Mouse (Mus musculus) forebrain, embryonic 11.5 days (tissue): ENCODE data around the gene Hpn. TPM values are rescaled to one million over a fixed set of nuclear protein-coding genes. Genes with fewer than 3 reads are reported as not detected.

Source experiments
- ATAC-seq: fragments of 200-750 bp; cut with Nextera tagmentation; replicated peaks from 2 replicates; pipeline ENCODE4 v1.8.0; 2017; ENCODE audit warnings: moderate TSS enrichment; ENCODE audit not compliant: low FRiP score
- DNase-seq: peaks from one replicate; pipeline ENCODE4 v3.0.0-alpha.2; 2017; ENCODE audit warnings: low spot score
- H3K27ac ChIP-seq: fragments of 300-500 bp; sonication (generic); 2 replicates; pipeline ENCODE4 v1.5.1; 2014; ENCODE audit warnings: low read depth, low read length
- H3K27me3 ChIP-seq: fragments of 300-500 bp; sonication (generic); 2 replicates; pipeline ENCODE4 v1.6.1; 2014; ENCODE audit warnings: mild to moderate bottlenecking, low read length, mixed read lengths; ENCODE audit not compliant: control insufficient read depth, insufficient read depth
- H3K36me3 ChIP-seq: fragments of 300-500 bp; sonication (generic); 2 replicates; pipeline ENCODE4 v1.6.1; 2014; ENCODE audit warnings: mild to moderate bottlenecking, low read length, moderate library complexity, mixed read lengths; ENCODE audit not compliant: control insufficient read depth, insufficient read depth
- H3K4me1 ChIP-seq: fragments of 300-500 bp; sonication (generic); replicated peaks from 2 replicates; pipeline ENCODE4 v1.6.1; 2014; ENCODE audit warnings: low read length, mixed read lengths; ENCODE audit not compliant: control insufficient read depth, insufficient read depth
- H3K4me2 ChIP-seq: fragments of 300-500 bp; sonication (generic); 2 replicates; pipeline ENCODE4 v1.6.1; 2014; ENCODE audit warnings: low read depth, mild to moderate bottlenecking, low read length, moderate library complexity, mixed read lengths; ENCODE audit not compliant: severe bottlenecking
- H3K4me3 ChIP-seq: fragments of 300-500 bp; sonication (generic); 2 replicates; pipeline ENCODE4 v1.5.1; 2014; ENCODE audit warnings: low read depth, low read length
- H3K9ac ChIP-seq: fragments of 300-500 bp; sonication (generic); 2 replicates; pipeline ENCODE4 v1.6.1; 2014; ENCODE audit warnings: low read length
- H3K9me3 ChIP-seq: fragments of 300-500 bp; sonication (generic); 2 replicates; pipeline ENCODE4 v1.6.1; 2016; ENCODE audit warnings: low read length, mixed read lengths; ENCODE audit not compliant: control insufficient read depth
- whole genome bisulfite sequencing: fragments of 180-500 bp; shearing (Covaris S2); extraction: QIAGEN DNeasy Blood & Tissue Kit; methylation state at CpG from one replicate; pipeline ENCODE4 v1.1.7; 2014; 5-methylcytosine and 5-hydroxymethylcytosine counted together
- polyA plus RNA-seq: library from polyadenylated mRNA; unstranded; fragments of >200 nt; fragmentation: Nextera tagmentation; extraction: Ambion mirVana; gene quantifications from 2 replicates; pipeline ENCODE4 v1.2.1, GENCODE M21; 2014

Gene Hpn
- polyA plus RNA-seq, 1 experiment from 2014 or later, result 0.29 TPM

GRCm38 (mm10) chr7:31119556-31119955 lies 4.5 kb upstream of the Hpn start:
- no peak for ATAC-seq
- Histone ChIP-seq H3K4me3 (no peak overlapping the region), H3K27ac (no peak overlapping the region), H3K27me3 (no peaks in the 10 kb centered on the region; the same call in 1 of the 2 replicates), H3K36me3 (no peaks in the 10 kb centered on the region), H3K4me1 (peaks cover 2% of the 10 kb centered on the region; the same call in 1 of the 2 replicates), H3K4me2 (no peak overlapping the region), H3K9ac (no peak overlapping the region), H3K9me3 (no peaks in the 10 kb centered on the region)
- 86% methylated on average over 5 of the region's 5 CpGs for WGBS
- no peak for DNase-seq

GRCm38 (mm10) chr7:31118486-31118885 lies 3.4 kb upstream of the Hpn start:
- 82% methylated on average over 7 of the region's 7 CpGs for WGBS

GRCm38 (mm10) chr7:31117465-31117864 lies 2.4 kb upstream of the Hpn start:
- 94% methylated on average over 11 of the region's 11 CpGs for WGBS

More at GRCm38 (mm10) chr7:31118486-31118885, 3.4 kb upstream of the Hpn start:
- Histone ChIP-seq H3K36me3 (no peaks in the 10 kb centered on the region), H3K4me1 (peaks cover 2% of the 10 kb centered on the region; the same call in 1 of the 2 replicates), H3K27me3 (no peaks in the 10 kb centered on the region), H3K4me3 (no peak overlapping the region), H3K4me2 (no peak overlapping the region), H3K9ac (no peak overlapping the region), H3K9me3 (no peaks in the 10 kb centered on the region), H3K27ac (no peak overlapping the region)
- DNase-seq (no peak), ATAC-seq (no peak)

GRCm38 (mm10) chr7:31116721-31117145 lies 1.6 kb upstream of the Hpn start:
- H3K27ac ChIP-seq, result no peak overlapping the region
- WGBS, result 32% methylated on average over 16 of the region's 16 CpGs
- no peak for DNase-seq

More at GRCm38 (mm10) chr7:31117465-31117864, 2.4 kb upstream of the Hpn start:
- no peak overlapping the region for H3K27ac ChIP-seq
- ATAC-seq, result no peak
- H3K4me2 ChIP-seq, result no peak overlapping the region
- H3K9ac ChIP-seq, result no peak overlapping the region
- H3K36me3 ChIP-seq, result no peaks in the 10 kb centered on the region
- H3K27me3 ChIP-seq, result no peaks in the 10 kb centered on the region
- no peaks in the 10 kb centered on the region for H3K9me3 ChIP-seq
- no peak for DNase-seq
- peaks cover 2% of the 10 kb centered on the region; the same call in 1 of the 2 replicates for H3K4me1 ChIP-seq
- no peak overlapping the region for H3K4me3 ChIP-seq

GRCm38 (mm10) chr7:31115587-31116043 lies 525 bp upstream of the Hpn start:
- Histone ChIP-seq H3K36me3 (no peaks in the 10 kb centered on the region), H3K27ac (no peak overlapping the region), H3K4me2 (no peak overlapping the region), H3K9me3 (no peaks in the 10 kb centered on the region), H3K9ac (no peak overlapping the region), H3K27me3 (no peaks in the 10 kb centered on the region), H3K4me1 (peaks cover 2% of the 10 kb centered on the region; the same call in 1 of the 2 replicates), H3K4me3 (no peak overlapping the region)
- ATAC-seq (no peak), DNase-seq (no peak)
- WGBS, result 29% methylated on average over 17 of the region's 17 CpGs

More at GRCm38 (mm10) chr7:31116721-31117145, 1.6 kb upstream of the Hpn start:
- H3K36me3 ChIP-seq, result no peaks in the 10 kb centered on the region
- peak; percentile 34; the same call in 1 of the 2 replicates for ATAC-seq
- no peak overlapping the region for H3K4me2 ChIP-seq
- peaks cover 2% of the 10 kb centered on the region; the same call in 1 of the 2 replicates for H3K4me1 ChIP-seq
- no peaks in the 10 kb centered on the region for H3K9me3 ChIP-seq
- no peak overlapping the region for H3K9ac ChIP-seq
- H3K27me3 ChIP-seq, result no peaks in the 10 kb centered on the region
- no peak overlapping the region for H3K4me3 ChIP-seq

GRCm38 (mm10) chr7:31114646-31115045 lies 444 bp downstream of the Hpn start:
- WGBS, result 46% methylated on average over 10 of the region's 10 CpGs
- H3K4me3 ChIP-seq, result no peak overlapping the region
- no peak for ATAC-seq
- H3K4me2 ChIP-seq, result no peak overlapping the region
- no peak overlapping the region for H3K9ac ChIP-seq
- H3K4me1 ChIP-seq, result peaks cover 2% of the 10 kb centered on the region; the same call in 1 of the 2 replicates
- no peak overlapping the region for H3K27ac ChIP-seq
- H3K36me3 ChIP-seq, result no peaks in the 10 kb centered on the region
- no peaks in the 10 kb centered on the region for H3K9me3 ChIP-seq
- DNase-seq, result no peak
- H3K27me3 ChIP-seq, result no peaks in the 10 kb centered on the region

DNA sequence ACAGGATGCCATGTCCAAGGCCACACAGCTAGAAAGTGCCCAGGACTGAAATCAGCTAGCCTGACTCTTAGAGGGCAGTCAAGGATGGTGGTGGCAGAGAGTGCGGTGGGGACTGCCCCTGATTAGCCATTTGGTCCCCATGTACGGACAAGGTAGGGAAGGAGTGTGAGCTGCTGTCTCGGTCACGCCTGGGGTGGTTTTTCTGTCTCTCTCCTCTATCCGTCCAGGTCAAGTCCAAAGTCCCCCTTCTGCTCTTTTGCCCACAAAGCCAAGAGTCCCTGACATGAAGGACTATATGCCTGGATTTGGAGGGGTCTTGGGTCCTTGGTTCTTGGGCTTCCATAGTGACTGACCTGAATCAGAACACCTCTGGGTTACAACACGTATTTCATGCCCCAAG lies 1.3 kb downstream of the Hpn start:
- ATAC-seq (no peak), DNase-seq (no peak)
- peaks cover 2% of the 10 kb centered on the region; the same call in 1 of the 2 replicates for H3K4me1 ChIP-seq
- H3K4me3 ChIP-seq, result no peak overlapping the region
- H3K9me3 ChIP-seq, result no peaks in the 10 kb centered on the region
- no peak overlapping the region for H3K4me2 ChIP-seq
- H3K9ac ChIP-seq, result no peak overlapping the region
- no peaks in the 10 kb centered on the region for H3K27me3 ChIP-seq
- 80% methylated on average over 6 of the region's 6 CpGs for WGBS
- H3K36me3 ChIP-seq, result no peaks in the 10 kb centered on the region
- no peak overlapping the region for H3K27ac ChIP-seq

DNA sequence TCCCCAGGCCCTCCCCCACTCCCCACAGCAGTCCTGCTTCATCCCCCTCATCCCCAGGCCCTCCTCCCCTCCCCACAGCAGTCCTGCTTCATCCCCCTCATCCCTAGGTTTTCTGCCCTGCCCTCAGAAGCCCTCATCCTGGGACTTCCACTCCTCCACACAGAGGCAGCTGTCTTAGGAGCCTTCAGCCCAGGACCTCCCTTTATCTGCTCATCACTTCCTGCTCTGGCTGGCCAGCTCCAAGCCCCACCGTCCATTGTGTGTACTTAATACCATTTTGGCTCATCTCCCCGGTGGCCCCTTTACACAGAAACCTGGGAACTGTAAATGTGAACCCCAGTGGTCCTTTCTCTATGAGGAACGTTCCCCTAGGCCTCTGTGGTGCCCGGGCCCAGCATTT lies 3.1 kb downstream of the Hpn start:
- 26% methylated on average over 4 of the region's 4 CpGs for WGBS
- no peak overlapping the region for H3K4me2 ChIP-seq
- ATAC-seq (no peak), DNase-seq (no peak)
- no peaks in the 10 kb centered on the region for H3K36me3 ChIP-seq
- no peak overlapping the region for H3K4me3 ChIP-seq
- no peak overlapping the region for H3K27ac ChIP-seq
- H3K9me3 ChIP-seq, result no peaks in the 10 kb centered on the region
- H3K27me3 ChIP-seq, result no peaks in the 10 kb centered on the region
- peaks cover 2% of the 10 kb centered on the region; the same call in 1 of the 2 replicates for H3K4me1 ChIP-seq
- no peak overlapping the region for H3K9ac ChIP-seq

DNA sequence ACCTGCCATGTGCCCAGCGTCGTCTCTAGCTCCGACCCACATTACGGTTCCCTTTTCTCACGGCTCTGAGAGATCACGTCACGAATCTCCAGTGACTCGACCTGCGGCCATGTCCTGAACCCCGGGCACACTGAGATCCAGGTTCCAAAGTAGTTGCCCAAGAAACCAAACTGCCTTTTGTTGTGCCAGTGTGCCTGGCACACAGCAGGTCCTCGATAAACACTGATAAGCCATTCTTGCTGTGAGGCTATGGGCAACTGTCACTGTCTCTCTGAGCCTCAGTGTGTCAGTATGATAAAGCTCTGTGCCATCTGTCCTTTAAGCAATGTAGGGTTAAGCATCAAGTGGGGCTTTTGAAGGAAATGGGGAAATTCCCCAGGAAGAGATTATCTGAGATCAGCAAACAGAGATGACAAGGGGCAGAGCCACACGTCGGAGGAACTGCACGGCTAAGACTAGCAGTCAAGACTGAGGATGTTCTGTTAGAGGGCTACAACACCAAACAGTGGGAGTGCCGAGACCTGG lies 4.2 kb downstream of the Hpn start:
- ATAC-seq (no peak), DNase-seq (no peak)
- Histone ChIP-seq H3K9me3 (no peaks in the 10 kb centered on the region), H3K4me3 (no peak overlapping the region), H3K36me3 (no peaks in the 10 kb centered on the region), H3K4me1 (peaks cover 2% of the 10 kb centered on the region; the same call in 1 of the 2 replicates), H3K27me3 (no peaks in the 10 kb centered on the region), H3K4me2 (no peak overlapping the region), H3K9ac (no peak overlapping the region), H3K27ac (no peak overlapping the region)
- 86% methylated on average over 15 of the region's 15 CpGs for WGBS
